Mouse (Mus musculus): ENCODE measurements around the gene Tekt2.

DNA sequence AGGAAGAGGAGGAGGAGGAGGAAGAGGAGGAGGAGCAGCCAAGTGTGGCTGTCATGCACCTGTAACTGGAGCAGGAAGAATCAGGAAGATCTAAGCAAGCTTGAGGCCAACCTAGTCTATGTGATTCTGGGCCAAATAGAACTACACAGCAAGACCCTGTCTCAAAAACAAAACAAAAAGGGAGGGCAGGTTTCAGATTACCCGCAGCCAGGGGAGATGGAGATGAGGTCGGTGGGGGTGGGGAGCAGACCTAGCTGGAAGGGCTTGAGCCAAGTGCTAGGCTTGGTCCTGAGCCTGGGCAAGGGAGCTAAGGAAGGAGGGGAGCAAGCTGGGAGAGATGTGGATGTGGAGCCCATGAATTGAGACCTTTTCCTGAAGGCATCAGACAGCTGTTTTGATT is 18.7 kb downstream of the Tekt2 start:
- no peak for TF ChIP-seq HCFC1 (IDR thresholded peaks at IDR 0.05; ENCODE audit: borderline replicate concordance, insufficient read depth, low read length)
- no peak for TF ChIP-seq ZC3H11A (IDR thresholded peaks at IDR 0.05; ENCODE audit: borderline replicate concordance, low read depth, low read length)
- TF ChIP-seq CHD2 (IDR thresholded peaks at IDR 0.05; ENCODE audit: low read depth, low read length), result no peak
- no peak for TF ChIP-seq ZNF384 (IDR thresholded peaks at IDR 0.05; ENCODE audit: low read depth, low read length)

All from ES-E14 (cell line).